Mouse (Mus musculus) telencephalon, adult 2 months (tissue): ENCODE measurements at regions not wholly inside any gene's neighbourhood (a gene's known extent, or its start where the extent isn't known, plus 50 kb on each side); places are given as distances from the start of the nearest gene placed in this dataset.

Experiments used
- DNase-seq: peaks from one replicate; pipeline ENCODE4 v3.0.0-alpha.2; 2011; ENCODE audit warnings: low read depth, low spot score

GRCm38 (mm10) chr15:5355332-5355731, 111.3 kb upstream of the Ptger4 start:
- no peak for DNase-seq

- DNase-seq = no peak
Observed at GRCm38 (mm10) chr15:5354328-5354727, 110.3 kb upstream of the Ptger4 start.

GRCm38 (mm10) chr15:5348881-5349280, 104.9 kb upstream of the Ptger4 start:
- DNase-seq = no peak

- DNase-seq = no peak
Observed at GRCm38 (mm10) chr15:5347674-5348073, 103.7 kb upstream of the Ptger4 start.

- DNase-seq = no peak
Observed at GRCm38 (mm10) chr15:5346955-5347354, 103.0 kb upstream of the Ptger4 start.

GRCm38 (mm10) chr15:5343794-5344193, 99.8 kb upstream of the Ptger4 start:
- peak; percentile 13 for DNase-seq

GRCm38 (mm10) chr15:5335528-5336268, 91.7 kb upstream of the Ptger4 start:
- DNase-seq = no peak

GRCm38 (mm10) chr15:5326996-5327395, 83.0 kb upstream of the Ptger4 start:
- no peak for DNase-seq

- no peak for DNase-seq
Observed at GRCm38 (mm10) chr15:5321691-5322090, 77.7 kb upstream of the Ptger4 start.

GRCm38 (mm10) chr15:5312231-5312630, 68.2 kb upstream of the Ptger4 start:
- DNase-seq = no peak

- no peak for DNase-seq
Observed at GRCm38 (mm10) chr15:5310035-5310434, 66.0 kb upstream of the Ptger4 start.

GRCm38 (mm10) chr15:5302403-5302802, 58.4 kb upstream of the Ptger4 start:
- no peak for DNase-seq

GRCm38 (mm10) chr15:5299807-5300206, 55.8 kb upstream of the Ptger4 start:
- DNase-seq = no peak

- DNase-seq = no peak
Observed at GRCm38 (mm10) chr15:5296949-5297348, 53.0 kb upstream of the Ptger4 start.
